Mouse (Mus musculus) megakaryocyte, embryonic 14.5 days (primary cell): ENCODE results near the gene Asap3.

Source experiments
- FLI1 ChIP-seq: IDR thresholded peaks from 2 replicates; pipeline ENCODE4 v1.6.1; 2012; ENCODE audit warnings: low read length, inconsistent platforms, mixed read lengths
- GATA1 ChIP-seq: IDR thresholded peaks from 3 replicates; pipeline ENCODE4 v1.6.1; 2012; ENCODE audit warnings: mixed read lengths, low read length, inconsistent platforms, borderline replicate concordance

DNA sequence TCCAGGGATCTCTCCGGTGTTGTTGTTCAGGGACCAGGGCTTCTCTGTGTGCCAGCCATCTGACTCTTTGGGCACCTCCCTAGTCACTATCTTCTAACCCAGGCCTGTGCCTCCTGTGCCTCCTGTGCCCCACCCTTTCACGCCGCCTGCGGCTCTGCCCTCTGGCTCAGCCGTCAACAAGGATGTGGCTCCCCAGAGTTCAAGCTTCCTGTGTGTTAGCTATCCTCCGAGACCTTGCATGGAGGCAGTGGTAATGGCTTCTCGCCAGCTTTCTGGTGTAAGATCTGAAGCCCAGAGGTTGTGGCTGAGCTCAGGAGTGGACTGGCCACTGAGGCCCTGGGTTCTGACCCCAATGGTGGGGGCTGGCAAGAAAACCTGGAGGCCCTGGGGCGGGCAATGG, 16.3 kb upstream of the Asap3 start:
- TF ChIP-seq FLI1 (no peak), GATA1 (no peak)
